Comparison of ENCODE assay signal across 9 mouse cellular contexts in genomic region chr12:3759419-3759818, GRCm38 (mm10). TPM values are rescaled to one million over a fixed set of nuclear protein-coding genes. Genes with fewer than 3 reads are reported as not detected.
A peak's percentile ranks its signal among the peaks of the same experiment; 100 is the strongest.
DNase-seq lines count a peak whose midpoint lies in the region; ATAC-seq lines count a peak whose summit lies in the region.
"Had no signal": no experiment of that assay in that cellular context is flagged by ENCODE, and none has a peak within 500 bp of the region (broad histone marks: within the 10 kb centered on the region; RNA-seq: fewer than 3 reads in every experiment).

No protein-coding gene starts in this region.

- H3K36me3 ChIP-seq in heart, embryonic 12.5 days = no peaks in the 10 kb centered on the region
- H3K36me3 ChIP-seq in forebrain, embryonic 11.5 days (ENCODE audit: control insufficient read depth, insufficient read depth, low read length) = no peaks in the 10 kb centered on the region
- H3K36me3 ChIP-seq: heart, embryonic 13.5 days had no signal

- 49% methylated on average over 4 of the region's 4 CpGs for WGBS in heart, embryonic 12.5 days
- WGBS in forebrain, embryonic 11.5 days = 69% methylated on average over 4 of the region's 4 CpGs

- H3K4me1 ChIP-seq in heart, embryonic 12.5 days (replicated peaks) = peaks cover 15% of the 10 kb centered on the region; the same call in 1 of the 2 replicates
- H3K4me1 ChIP-seq in forebrain, embryonic 11.5 days (replicated peaks; ENCODE audit: control insufficient read depth, insufficient read depth, low read length) = no peaks in the 10 kb centered on the region

- H3K27ac ChIP-seq in heart, embryonic 12.5 days (ENCODE audit: poor library complexity, severe bottlenecking) = no peak overlapping the region
- no peak overlapping the region for H3K27ac ChIP-seq in forebrain, embryonic 11.5 days (ENCODE audit: low read depth, low read length)
- H3K27ac ChIP-seq: heart, embryonic 13.5 days had no signal

- H3K27me3 ChIP-seq in heart, embryonic 12.5 days (replicated peaks) = no peaks in the 10 kb centered on the region
- H3K27me3 ChIP-seq in forebrain, embryonic 11.5 days (ENCODE audit: control insufficient read depth, insufficient read depth, low read length) = no peaks in the 10 kb centered on the region
- H3K27me3 ChIP-seq: heart, embryonic 13.5 days had no signal

- DNase-seq in heart, adult 11 months = peak; percentile 98
- DNase-seq in adrenal gland, adult 18-20 months (ENCODE audit: low spot score in 2 of 2) = peak; percentile 31 to 46
- DNase-seq in kidney, postnatal 36 days = peak; percentile 76 to 81
- no peak for DNase-seq in frontal cortex, postnatal 10 days (ENCODE audit: low spot score in 2 of 2)
- DNase-seq in forebrain, embryonic 11.5 days (ENCODE audit: low spot score) = no peak

- ATAC-seq in heart, embryonic 12.5 days (ENCODE audit: insufficient number of reproducible peaks, low FRiP score) = no peak
- peak; percentile 99 for ATAC-seq in granulocyte monocyte progenitor cell, adult 5-6 weeks (replicated peaks; ENCODE audit: poor library complexity, severe bottlenecking)
- peak; percentile 72 for ATAC-seq in megakaryocyte-erythroid progenitor cell, adult 5-6 weeks (replicated peaks; ENCODE audit: low FRiP score, low TSS enrichment, poor library complexity, severe bottlenecking)
- ATAC-seq in forebrain, embryonic 11.5 days (replicated peaks; ENCODE audit: low FRiP score) = no peak

- H3K9ac ChIP-seq in heart, embryonic 12.5 days = no peak overlapping the region
- no peak overlapping the region for H3K9ac ChIP-seq in forebrain, embryonic 11.5 days (ENCODE audit: low read length)
- H3K9ac ChIP-seq: heart, embryonic 13.5 days had no signal

- no peak overlapping the region for H3K4me3 ChIP-seq in heart, embryonic 12.5 days
- H3K4me3 ChIP-seq in forebrain, embryonic 11.5 days (ENCODE audit: low read depth, low read length) = no peak overlapping the region
- H3K4me3 ChIP-seq: heart, embryonic 13.5 days had no signal

- no peaks in the 10 kb centered on the region for H3K9me3 ChIP-seq in heart, embryonic 12.5 days (replicated peaks)
- no peaks in the 10 kb centered on the region for H3K9me3 ChIP-seq in forebrain, embryonic 11.5 days (ENCODE audit: control insufficient read depth, low read length)
- H3K9me3 ChIP-seq: heart, embryonic 13.5 days had no signal

- H3K4me2 ChIP-seq in heart, embryonic 12.5 days = no peak overlapping the region
- H3K4me2 ChIP-seq in forebrain, embryonic 11.5 days (ENCODE audit: low read depth, low read length, severe bottlenecking) = no peak overlapping the region
- H3K4me2 ChIP-seq: heart, embryonic 13.5 days had no signal

RNA-seq across cellular contexts. Expression of gene Dnmt3a, which starts 46.4 kb away (rescaled TPM):
- 139 and 142 TPM in 2 replicates for polyA plus RNA-seq in heart, embryonic 12.5 days (2016; fragmentation: Nextera tagmentation; extraction: Ambion mirVana)
- total RNA-seq in adrenal gland, adult 18-20 months (2021) = 10 to 100 TPM; 35.9 to 42.7 TPM
- 20.2 and 33.6 TPM in 2 replicates for total RNA-seq in granulocyte monocyte progenitor cell, adult 5-6 weeks (2014; fragmentation: Nextera tagmentation)
- 21.7 and 22.9 TPM in 2 replicates for total RNA-seq in granulocyte monocyte progenitor cell, adult 5-6 weeks (2017)
- 13.4 and 30.0 TPM in 2 replicates for total RNA-seq in megakaryocyte-erythroid progenitor cell, adult 5-6 weeks (2014; fragmentation: Nextera tagmentation)
- 10.7 and 16.8 TPM in 2 replicates for total RNA-seq in megakaryocyte-erythroid progenitor cell, adult 5-6 weeks (2017)
- 102 and 104 TPM in 2 replicates for polyA plus RNA-seq in forebrain, embryonic 11.5 days (2014; fragmentation: Nextera tagmentation; extraction: Ambion mirVana)

Comparison
In these comparisons a context has a peak if more than half of its experiments do, and no peak if none do; other contexts are left out.
1. DNase-seq: peak in heart, adult 11 months (single experiment), adrenal gland, adult 18-20 months (2 of 2) and kidney, postnatal 36 days (2 of 2); none in frontal cortex, postnatal 10 days (0 of 2) and forebrain, embryonic 11.5 days (single experiment).
2. ATAC-seq: peak in granulocyte monocyte progenitor cell, adult 5-6 weeks (single experiment) and megakaryocyte-erythroid progenitor cell, adult 5-6 weeks (single experiment); none in heart, embryonic 12.5 days (single experiment) and forebrain, embryonic 11.5 days (single experiment).